Mouse (Mus musculus): ENCODE measurements around the gene Nr1d2. TPM values are rescaled to one million over a fixed set of nuclear protein-coding genes. Genes with fewer than 3 reads are reported as not detected.
"Not testable (repeated sequence)": the region's sequence is repeated elsewhere in the genome, so short reads cannot be mapped to it uniquely, and the experiment has no call there.

The Nr1d2 gene
- polyA plus RNA-seq, 1 experiment from 2014 or later = 7.2 TPM

DNA sequence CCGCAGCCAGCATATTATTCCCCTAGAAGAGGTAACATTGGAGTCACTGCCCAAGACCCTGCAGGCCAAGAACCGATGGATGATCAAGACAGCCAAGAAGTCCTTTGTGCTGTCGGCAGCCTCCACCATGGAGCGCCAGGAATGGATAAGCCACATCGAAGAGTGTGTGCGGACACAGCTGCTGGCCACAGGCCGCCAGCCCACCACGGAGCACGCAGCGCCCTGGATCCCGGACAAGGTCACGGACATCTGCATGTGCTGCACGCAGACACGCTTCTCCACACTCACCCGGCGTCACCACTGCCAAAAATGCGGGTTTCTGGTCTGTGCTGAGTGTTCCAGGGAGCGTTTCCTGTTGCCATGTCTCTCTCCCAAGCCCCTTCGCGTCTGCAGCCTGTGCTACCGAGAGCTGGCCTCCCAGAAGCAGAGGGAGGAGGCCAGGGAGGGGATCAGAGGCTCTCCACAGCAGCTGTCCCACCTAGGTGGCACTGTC, 3.8 kb upstream of the Nr1d2 start:
- ATAC-seq = no peak
- Histone ChIP-seq H3K4me2 (replicated peaks; ENCODE audit: low read depth) (no peak overlapping the region), H3K9me3 (ENCODE audit: control insufficient read depth) (no peaks in the 10 kb centered on the region), H3K4me3 (ENCODE audit: low read depth, low read length) (no peak overlapping the region), H3K36me3 (ENCODE audit: control insufficient read depth, insufficient read depth) (no peaks in the 10 kb centered on the region), H3K27me3 (replicated peaks; ENCODE audit: control insufficient read depth, insufficient read depth, low read length) (no peaks in the 10 kb centered on the region), H3K27ac (ENCODE audit: low read depth, low read length) (no peak overlapping the region), H3K9ac (ENCODE audit: low read depth, low read length) (no peak overlapping the region), H3K4me1 (replicated peaks; ENCODE audit: control insufficient read depth, insufficient read depth, low read length) (no peaks in the 10 kb centered on the region)
- no peak for TF ChIP-seq CTCF (IDR thresholded peaks at IDR 0.05; ENCODE audit: low read depth)
- 84% methylated on average over 21 of the region's 21 CpGs for WGBS

DNA sequence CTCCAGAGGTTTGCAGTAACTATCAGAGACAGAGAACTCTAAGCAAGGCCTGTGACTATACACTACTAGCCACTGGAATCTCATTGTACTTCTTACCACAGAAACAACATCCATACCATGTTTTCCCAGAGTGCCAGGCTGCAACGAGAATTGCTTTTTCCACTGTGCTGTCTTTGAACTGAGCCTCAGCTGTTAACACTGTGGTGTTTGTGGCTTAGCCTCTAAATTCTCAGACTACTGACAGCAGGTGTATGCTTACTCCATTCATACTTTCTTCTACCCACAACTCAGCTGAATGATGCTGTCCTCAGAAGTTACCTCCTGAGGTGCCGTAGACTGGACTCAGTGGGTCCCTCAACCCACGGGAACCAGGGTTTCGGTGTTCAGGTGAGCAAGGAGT, 2.9 kb upstream of the Nr1d2 start:
- no peak for TF ChIP-seq CTCF (IDR thresholded peaks at IDR 0.05; ENCODE audit: low read depth)
- Histone ChIP-seq H3K9ac (ENCODE audit: low read depth, low read length) (no peak overlapping the region), H3K27ac (ENCODE audit: low read depth, low read length) (no peak overlapping the region), H3K27me3 (replicated peaks; ENCODE audit: control insufficient read depth, insufficient read depth, low read length) (no peaks in the 10 kb centered on the region), H3K4me2 (replicated peaks; ENCODE audit: low read depth) (no peak overlapping the region), H3K4me3 (ENCODE audit: low read depth, low read length) (no peak overlapping the region), H3K36me3 (ENCODE audit: control insufficient read depth, insufficient read depth) (no peaks in the 10 kb centered on the region), H3K9me3 (ENCODE audit: control insufficient read depth) (no peaks in the 10 kb centered on the region), H3K4me1 (replicated peaks; ENCODE audit: control insufficient read depth, insufficient read depth, low read length) (no peaks in the 10 kb centered on the region)
- no peak for ATAC-seq
- 87% methylated on average over 4 of the region's 4 CpGs for WGBS

DNA sequence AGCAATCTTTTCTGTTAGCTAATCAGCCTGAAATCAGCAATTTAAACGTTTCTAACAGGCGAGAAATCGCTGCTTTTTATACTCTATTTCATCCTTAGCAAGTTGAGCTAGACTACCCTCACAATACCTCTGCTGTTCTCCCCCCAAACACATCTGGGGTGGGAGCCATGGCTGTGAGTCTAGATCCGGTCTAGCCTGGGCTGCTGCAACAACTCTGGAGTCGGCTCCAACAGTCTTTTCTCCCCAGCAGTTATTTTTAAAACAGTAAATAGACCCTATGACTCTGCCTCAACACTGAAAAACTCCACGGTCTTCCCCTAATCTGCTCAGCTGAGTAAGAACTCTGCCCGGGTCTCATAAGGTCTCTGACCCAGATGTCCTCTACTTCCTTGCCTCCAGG, 1.2 kb upstream of the Nr1d2 start:
- H3K4me1 ChIP-seq (replicated peaks; ENCODE audit: control insufficient read depth, insufficient read depth, low read length) = no peaks in the 10 kb centered on the region
- no peak overlapping the region for H3K9ac ChIP-seq (ENCODE audit: low read depth, low read length)
- WGBS = 63% methylated on average over 7 of the region's 7 CpGs
- no peak overlapping the region for H3K27ac ChIP-seq (ENCODE audit: low read depth, low read length)
- ATAC-seq = no peak
- no peak overlapping the region for H3K4me2 ChIP-seq (replicated peaks; ENCODE audit: low read depth)
- H3K4me3 ChIP-seq (ENCODE audit: low read depth, low read length) = no peak overlapping the region
- H3K36me3 ChIP-seq (ENCODE audit: control insufficient read depth, insufficient read depth) = no peaks in the 10 kb centered on the region
- no peak for TF ChIP-seq CTCF (IDR thresholded peaks at IDR 0.05; ENCODE audit: low read depth)
- H3K27me3 ChIP-seq (replicated peaks; ENCODE audit: control insufficient read depth, insufficient read depth, low read length) = no peaks in the 10 kb centered on the region
- no peaks in the 10 kb centered on the region for H3K9me3 ChIP-seq (ENCODE audit: control insufficient read depth)

DNA sequence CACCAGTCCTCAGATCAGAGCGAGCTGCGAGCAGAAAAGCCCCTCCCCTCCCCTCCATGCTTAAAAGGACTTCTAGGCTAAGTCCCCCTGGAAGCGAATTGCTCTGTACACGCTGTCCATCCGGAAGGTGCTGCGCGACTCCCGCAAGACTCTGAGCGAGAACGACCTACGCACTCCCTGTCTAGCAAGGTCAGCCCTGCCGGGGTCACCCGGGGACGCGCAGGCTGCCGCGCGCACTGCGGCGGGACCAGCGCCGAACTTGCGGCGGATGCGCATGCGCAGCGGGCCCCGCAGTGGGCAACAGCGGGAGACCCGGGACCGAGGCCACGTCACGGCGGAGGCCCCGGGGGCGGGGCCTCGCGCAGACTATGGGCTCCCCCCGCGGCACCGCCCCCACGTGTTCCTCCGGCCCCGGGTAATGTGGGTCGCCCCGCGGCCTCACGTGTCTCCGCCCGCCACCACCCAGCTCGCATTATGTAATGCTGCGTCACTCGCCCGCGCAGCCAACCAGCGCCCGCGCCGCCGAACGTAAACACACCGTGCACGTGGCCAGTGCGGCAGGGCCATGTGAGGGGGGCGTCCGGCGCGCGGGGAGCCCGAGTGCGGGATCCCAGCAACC, 687 bp downstream of the Nr1d2 start:
- peak overlapping the region; percentile 81 for H3K4me2 ChIP-seq (replicated peaks; ENCODE audit: low read depth)
- H3K27ac ChIP-seq (ENCODE audit: low read depth, low read length) = peak overlapping the region; percentile 95
- H3K36me3 ChIP-seq (ENCODE audit: control insufficient read depth, insufficient read depth) = no peaks in the 10 kb centered on the region
- peak overlapping the region; percentile 82 for H3K9ac ChIP-seq (ENCODE audit: low read depth, low read length)
- WGBS = under 1% methylated on average over 67 of the region's 71 CpGs
- H3K4me3 ChIP-seq (ENCODE audit: low read depth, low read length) = peak overlapping the region; percentile 72
- no peaks in the 10 kb centered on the region for H3K4me1 ChIP-seq (replicated peaks; ENCODE audit: control insufficient read depth, insufficient read depth, low read length)
- no peaks in the 10 kb centered on the region for H3K27me3 ChIP-seq (replicated peaks; ENCODE audit: control insufficient read depth, insufficient read depth, low read length)
- H3K9me3 ChIP-seq (ENCODE audit: control insufficient read depth) = no peaks in the 10 kb centered on the region
- peak; percentile 84 for ATAC-seq
- no peak for TF ChIP-seq CTCF (IDR thresholded peaks at IDR 0.05; ENCODE audit: low read depth)

DNA sequence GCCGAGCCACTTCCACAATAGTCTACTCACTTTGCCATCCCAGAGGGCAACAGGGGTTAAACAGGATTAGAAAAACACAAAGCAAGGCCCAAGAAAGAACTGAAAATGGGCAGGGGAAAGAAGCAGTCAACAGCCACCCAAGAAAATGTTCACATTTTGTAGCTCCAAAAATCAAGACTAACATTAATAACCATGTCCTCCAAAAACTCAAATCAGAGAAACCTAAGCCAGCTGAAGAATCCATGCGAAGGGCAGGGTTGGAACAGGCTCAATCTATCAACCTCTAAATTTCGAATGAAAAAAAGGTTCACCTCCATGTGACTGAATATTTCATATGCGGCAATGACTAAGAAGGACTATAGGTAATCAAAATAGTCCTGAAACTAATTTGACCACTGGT, 1.5 kb downstream of the Nr1d2 start:
- TF ChIP-seq CTCF (IDR thresholded peaks at IDR 0.05; ENCODE audit: low read depth) = no peak

DNA sequence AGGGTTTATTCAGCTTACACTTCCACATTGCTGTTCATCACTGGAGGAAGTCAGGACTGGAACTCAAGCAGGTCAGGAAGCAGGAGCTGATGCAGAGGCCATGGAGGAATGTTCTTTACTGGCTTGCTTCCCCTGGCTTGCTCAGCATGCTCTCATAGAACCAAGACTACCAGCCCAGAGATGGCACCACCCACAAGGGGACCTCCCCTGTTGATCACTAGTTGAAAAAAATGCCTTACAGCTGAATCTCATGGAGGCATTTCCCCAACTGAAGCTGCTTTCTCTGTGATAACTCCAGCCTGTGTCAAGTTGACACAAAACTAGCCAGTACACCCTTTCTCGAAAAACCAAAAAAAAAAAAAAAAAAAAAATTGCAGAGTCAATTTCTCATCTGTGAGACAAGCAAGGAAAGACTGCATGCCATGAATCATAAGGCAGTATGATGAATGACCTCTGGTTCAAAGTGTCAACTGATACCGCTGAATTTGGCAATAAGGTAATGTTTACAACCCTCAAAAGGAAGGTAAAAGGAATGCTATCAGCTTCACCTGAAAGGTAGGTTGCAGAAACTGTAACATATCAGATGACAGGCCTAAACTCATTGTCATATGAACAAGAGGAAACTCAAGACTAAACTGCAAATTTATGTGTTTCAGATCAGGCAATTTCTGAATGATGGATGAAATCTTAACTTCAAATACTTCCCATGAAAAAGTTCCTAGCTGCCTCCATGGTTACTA, 2.3 kb downstream of the Nr1d2 start:
- not testable (repeated sequence) for H3K27me3 ChIP-seq (replicated peaks; ENCODE audit: control insufficient read depth, insufficient read depth, low read length); H3K4me1 ChIP-seq (replicated peaks; ENCODE audit: control insufficient read depth, insufficient read depth, low read length); H3K27ac ChIP-seq (ENCODE audit: low read depth, low read length); H3K9me3 ChIP-seq (ENCODE audit: control insufficient read depth); H3K36me3 ChIP-seq (ENCODE audit: control insufficient read depth, insufficient read depth); H3K4me3 ChIP-seq (ENCODE audit: low read depth, low read length); H3K4me2 ChIP-seq (replicated peaks; ENCODE audit: low read depth); ATAC-seq; H3K9ac ChIP-seq (ENCODE audit: low read depth, low read length)
- WGBS = 43% methylated on average over 2 of the region's 2 CpGs

More for the DNA sequence above, 1.5 kb downstream of the Nr1d2 start:
- no peak for ATAC-seq
- Histone ChIP-seq H3K27ac (ENCODE audit: low read depth, low read length) (no peak overlapping the region), H3K4me3 (ENCODE audit: low read depth, low read length) (peak overlapping the region; percentile 72; the same call in 1 of the 2 replicates), H3K9me3 (ENCODE audit: control insufficient read depth) (no peaks in the 10 kb centered on the region), H3K27me3 (replicated peaks; ENCODE audit: control insufficient read depth, insufficient read depth, low read length) (no peaks in the 10 kb centered on the region), H3K4me2 (replicated peaks; ENCODE audit: low read depth) (peak overlapping the region; percentile 81; the same call in 1 of the 2 replicates), H3K4me1 (replicated peaks; ENCODE audit: control insufficient read depth, insufficient read depth, low read length) (no peaks in the 10 kb centered on the region), H3K36me3 (ENCODE audit: control insufficient read depth, insufficient read depth) (no peaks in the 10 kb centered on the region), H3K9ac (ENCODE audit: low read depth, low read length) (no peak overlapping the region)
- 76% methylated on average over 4 of the region's 4 CpGs for WGBS

All from intestine, postnatal 0 days (tissue).